Mouse (Mus musculus): ENCODE data around the gene Ccdc92b.

Ccdc92b gene

GRCm38 (mm10) chr11:74592246-74592645 is 27.2 kb upstream of the Ccdc92b start:
- Histone ChIP-seq H3K36me3 (ENCODE audit: control insufficient read depth, insufficient read depth, low read length, poor library complexity, severe bottlenecking) (no peaks in the 10 kb centered on the region), H3K27me3 (ENCODE audit: control insufficient read depth, insufficient read depth, low read length, poor library complexity, severe bottlenecking) (no peaks in the 10 kb centered on the region)
- no peak for DNase-seq (ENCODE audit: low read depth, low spot score)

- Histone ChIP-seq H3K27me3 (ENCODE audit: control insufficient read depth, insufficient read depth, low read length, poor library complexity, severe bottlenecking) (no peaks in the 10 kb centered on the region), H3K36me3 (ENCODE audit: control insufficient read depth, insufficient read depth, low read length, poor library complexity, severe bottlenecking) (no peaks in the 10 kb centered on the region)
- DNase-seq (ENCODE audit: low read depth, low spot score): no peak
Measured at GRCm38 (mm10) chr11:74597283-74597989, 22.0 kb upstream of the Ccdc92b start.

- H3K27me3 ChIP-seq (ENCODE audit: control insufficient read depth, insufficient read depth, low read length, poor library complexity, severe bottlenecking): no peaks in the 10 kb centered on the region
- no peaks in the 10 kb centered on the region for H3K36me3 ChIP-seq (ENCODE audit: control insufficient read depth, insufficient read depth, low read length, poor library complexity, severe bottlenecking)
- DNase-seq (ENCODE audit: low read depth, low spot score): no peak
Measured at GRCm38 (mm10) chr11:74597990-74598337, 21.4 kb upstream of the Ccdc92b start.

GRCm38 (mm10) chr11:74602286-74602685 is 17.1 kb upstream of the Ccdc92b start:
- Histone ChIP-seq H3K27me3 (ENCODE audit: control insufficient read depth, insufficient read depth, low read length, poor library complexity, severe bottlenecking) (no peaks in the 10 kb centered on the region), H3K36me3 (ENCODE audit: control insufficient read depth, insufficient read depth, low read length, poor library complexity, severe bottlenecking) (no peaks in the 10 kb centered on the region)
- no peak for DNase-seq (ENCODE audit: low read depth, low spot score)

- Histone ChIP-seq H3K36me3 (ENCODE audit: control insufficient read depth, insufficient read depth, low read length, poor library complexity, severe bottlenecking) (no peaks in the 10 kb centered on the region), H3K27me3 (ENCODE audit: control insufficient read depth, insufficient read depth, low read length, poor library complexity, severe bottlenecking) (no peaks in the 10 kb centered on the region)
- no peak for DNase-seq (ENCODE audit: low read depth, low spot score)
Measured at GRCm38 (mm10) chr11:74610068-74610467, 9.3 kb upstream of the Ccdc92b start.

- Histone ChIP-seq H3K27me3 (ENCODE audit: control insufficient read depth, insufficient read depth, low read length, poor library complexity, severe bottlenecking) (no peaks in the 10 kb centered on the region), H3K36me3 (ENCODE audit: control insufficient read depth, insufficient read depth, low read length, poor library complexity, severe bottlenecking) (no peaks in the 10 kb centered on the region)
- DNase-seq (ENCODE audit: low read depth, low spot score): no peak
Measured at GRCm38 (mm10) chr11:74610545-74611176, 8.7 kb upstream of the Ccdc92b start, which contains the start of gene Rap1gap2. TSS of gene Rap1gap2 (minus strand) at chr11:74610915.

GRCm38 (mm10) chr11:74611437-74611836 is 8.0 kb upstream of the Ccdc92b start:
- Histone ChIP-seq H3K36me3 (ENCODE audit: control insufficient read depth, insufficient read depth, low read length, poor library complexity, severe bottlenecking) (no peaks in the 10 kb centered on the region), H3K27me3 (ENCODE audit: control insufficient read depth, insufficient read depth, low read length, poor library complexity, severe bottlenecking) (no peaks in the 10 kb centered on the region)
- DNase-seq (ENCODE audit: low read depth, low spot score): no peak

- DNase-seq (ENCODE audit: low read depth, low spot score): no peak
- no peaks in the 10 kb centered on the region for H3K36me3 ChIP-seq (ENCODE audit: control insufficient read depth, insufficient read depth, low read length, poor library complexity, severe bottlenecking)
Measured at GRCm38 (mm10) chr11:74613428-74613827, 6.0 kb upstream of the Ccdc92b start.

GRCm38 (mm10) chr11:74615571-74615970 is 3.8 kb upstream of the Ccdc92b start:
- Histone ChIP-seq H3K36me3 (ENCODE audit: control insufficient read depth, insufficient read depth, low read length, poor library complexity, severe bottlenecking) (no peaks in the 10 kb centered on the region), H3K27me3 (ENCODE audit: control insufficient read depth, insufficient read depth, low read length, poor library complexity, severe bottlenecking) (no peaks in the 10 kb centered on the region)
- DNase-seq (ENCODE audit: low read depth, low spot score): no peak

More at GRCm38 (mm10) chr11:74613428-74613827, 6.0 kb upstream of the Ccdc92b start:
- H3K27me3 ChIP-seq (ENCODE audit: control insufficient read depth, insufficient read depth, low read length, poor library complexity, severe bottlenecking): no peaks in the 10 kb centered on the region

- Histone ChIP-seq H3K27me3 (ENCODE audit: control insufficient read depth, insufficient read depth, low read length, poor library complexity, severe bottlenecking) (no peaks in the 10 kb centered on the region), H3K36me3 (ENCODE audit: control insufficient read depth, insufficient read depth, low read length, poor library complexity, severe bottlenecking) (no peaks in the 10 kb centered on the region)
- DNase-seq (ENCODE audit: low read depth, low spot score): no peak
Measured at GRCm38 (mm10) chr11:74619956-74620300, 523 bp downstream of the Ccdc92b start.

GRCm38 (mm10) chr11:74621974-74622669 is 2.7 kb downstream of the Ccdc92b start:
- no peak for DNase-seq (ENCODE audit: low read depth, low spot score)
- no peaks in the 10 kb centered on the region for H3K27me3 ChIP-seq (ENCODE audit: control insufficient read depth, insufficient read depth, low read length, poor library complexity, severe bottlenecking)
- no peaks in the 10 kb centered on the region for H3K36me3 ChIP-seq (ENCODE audit: control insufficient read depth, insufficient read depth, low read length, poor library complexity, severe bottlenecking)

GRCm38 (mm10) chr11:74623693-74624092 is 4.3 kb downstream of the Ccdc92b start:
- no peak for DNase-seq (ENCODE audit: low read depth, low spot score)
- Histone ChIP-seq H3K36me3 (ENCODE audit: control insufficient read depth, insufficient read depth, low read length, poor library complexity, severe bottlenecking) (no peaks in the 10 kb centered on the region), H3K27me3 (ENCODE audit: control insufficient read depth, insufficient read depth, low read length, poor library complexity, severe bottlenecking) (no peaks in the 10 kb centered on the region)

GRCm38 (mm10) chr11:74625333-74625732 is 5.9 kb downstream of the Ccdc92b start:
- Histone ChIP-seq H3K36me3 (ENCODE audit: control insufficient read depth, insufficient read depth, low read length, poor library complexity, severe bottlenecking) (no peaks in the 10 kb centered on the region), H3K27me3 (ENCODE audit: control insufficient read depth, insufficient read depth, low read length, poor library complexity, severe bottlenecking) (no peaks in the 10 kb centered on the region)
- DNase-seq (ENCODE audit: low read depth, low spot score): no peak

GRCm38 (mm10) chr11:74627481-74627880 is 8.1 kb downstream of the Ccdc92b start:
- Histone ChIP-seq H3K27me3 (ENCODE audit: control insufficient read depth, insufficient read depth, low read length, poor library complexity, severe bottlenecking) (no peaks in the 10 kb centered on the region), H3K36me3 (ENCODE audit: control insufficient read depth, insufficient read depth, low read length, poor library complexity, severe bottlenecking) (no peaks in the 10 kb centered on the region)
- no peak for DNase-seq (ENCODE audit: low read depth, low spot score)
